Mouse (Mus musculus): ENCODE data around the gene Cobl. TPM values are rescaled to one million over a fixed set of nuclear protein-coding genes. Genes with fewer than 3 reads are reported as not detected.

Gene Cobl
- total RNA-seq, 1 experiment: 36.5 TPM

DNA sequence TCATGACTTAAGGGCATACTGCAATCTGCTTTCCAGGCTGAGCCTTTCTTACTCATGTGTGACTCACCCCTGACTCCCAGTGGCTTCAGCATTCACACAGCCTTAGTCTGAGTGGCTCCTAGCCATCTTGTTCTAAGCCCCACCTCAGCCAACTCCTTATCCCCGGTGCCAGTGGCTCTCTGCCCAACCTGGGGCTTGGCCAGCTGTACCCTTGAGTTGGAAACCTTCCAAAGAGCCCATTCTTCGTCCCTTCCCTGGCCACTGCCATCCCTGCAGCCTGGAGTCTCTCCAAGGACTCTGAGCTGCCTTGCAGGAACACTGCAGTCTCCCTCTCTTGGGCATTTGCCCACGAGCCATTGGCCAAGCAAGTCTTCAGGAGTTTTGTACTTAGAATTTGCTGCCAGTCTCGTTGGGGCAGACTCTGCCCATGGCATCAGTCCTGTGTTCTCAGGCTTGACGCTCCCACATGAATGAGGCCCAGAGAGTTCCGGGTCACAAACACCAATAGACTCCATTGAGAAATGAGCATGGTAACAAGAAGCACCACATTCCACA, 233.2 kb downstream of the Cobl start:
- in situ Hi-C loops (cut with MboI; ENCODE audit: low sequenced_read_pairs in 2 of 2, unreplicated experiment in 2 of 2): no loop called here
- H3K9ac ChIP-seq (ENCODE audit: insufficient read depth, low read depth, low read length, poor library complexity, severe bottlenecking): no peak overlapping the region
- H3K27ac ChIP-seq (ENCODE audit: insufficient read depth, low read depth, low read length, poor library complexity, severe bottlenecking): no peak overlapping the region
- no peaks in the 10 kb centered on the region for H3K9me3 ChIP-seq (ENCODE audit: control insufficient read depth, insufficient read depth, low read depth, low read length)
- no peak for TF ChIP-seq ZC3H11A (IDR thresholded peaks at IDR 0.05; ENCODE audit: borderline replicate concordance, low read depth, low read length)
- no peak for TF ChIP-seq ZNF384 (IDR thresholded peaks at IDR 0.05; ENCODE audit: low read depth, low read length)
- TF ChIP-seq MAFK (IDR thresholded peaks at IDR 0.05; ENCODE audit: insufficient read depth, low read depth, low read length): no peak
- no peak for TF ChIP-seq HCFC1 (IDR thresholded peaks at IDR 0.05; ENCODE audit: borderline replicate concordance, insufficient read depth, low read length)
- H3K4me3 ChIP-seq (ENCODE audit: insufficient read depth in 1 of 2, low read depth in 1 of 2, low read length in 2 of 2, poor library complexity in 1 of 2, severe bottlenecking in 1 of 2): no peak overlapping the region
- no peaks in the 10 kb centered on the region for H3K36me3 ChIP-seq (ENCODE audit: control insufficient read depth, insufficient read depth, low read length, poor library complexity, severe bottlenecking)
- no peak for DNase-seq (ENCODE audit: low read depth, low spot score)
- no peaks in the 10 kb centered on the region for H3K4me1 ChIP-seq (ENCODE audit: control insufficient read depth in 2 of 2, insufficient read depth in 2 of 2, low read length in 2 of 2, poor library complexity in 1 of 2)

DNA sequence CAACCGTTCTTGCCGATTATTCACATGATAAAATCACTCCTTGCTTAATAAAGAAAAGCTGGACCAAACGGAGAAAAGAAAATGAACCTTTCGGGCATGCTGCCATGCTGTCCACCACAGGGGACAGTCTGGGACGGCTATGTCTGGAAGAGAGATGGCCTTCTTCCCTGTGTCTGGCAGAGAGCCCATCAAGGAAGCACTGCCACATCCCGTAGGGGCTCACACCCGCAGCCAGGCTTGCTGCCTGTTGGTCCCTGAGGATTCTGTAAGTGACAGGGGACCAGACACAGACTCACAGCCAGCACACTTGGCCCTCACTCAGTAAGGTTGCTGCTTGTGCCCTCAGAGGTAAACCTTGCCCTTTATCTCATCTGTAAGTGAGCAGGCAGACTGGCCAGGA, 235.3 kb downstream of the Cobl start:
- TF ChIP-seq HCFC1 (IDR thresholded peaks at IDR 0.05; ENCODE audit: borderline replicate concordance, insufficient read depth, low read length): no peak
- no peak for TF ChIP-seq MAFK (IDR thresholded peaks at IDR 0.05; ENCODE audit: insufficient read depth, low read depth, low read length)
- no peak for TF ChIP-seq CHD2 (IDR thresholded peaks at IDR 0.05; ENCODE audit: low read depth, low read length)
- no peak for TF ChIP-seq ZNF384 (IDR thresholded peaks at IDR 0.05; ENCODE audit: low read depth, low read length)
- no peak for TF ChIP-seq ZC3H11A (IDR thresholded peaks at IDR 0.05; ENCODE audit: borderline replicate concordance, low read depth, low read length)
- Histone ChIP-seq H3K27ac (ENCODE audit: insufficient read depth, low read depth, low read length, poor library complexity, severe bottlenecking) (no peak overlapping the region), H3K9me3 (ENCODE audit: control insufficient read depth, insufficient read depth, low read depth, low read length) (no peaks in the 10 kb centered on the region), H3K36me3 (ENCODE audit: control insufficient read depth, insufficient read depth, low read length, poor library complexity, severe bottlenecking) (no peaks in the 10 kb centered on the region), H3K4me3 (ENCODE audit: insufficient read depth in 1 of 2, low read depth in 1 of 2, low read length in 2 of 2, poor library complexity in 1 of 2, severe bottlenecking in 1 of 2) (no peak overlapping the region), H3K9ac (ENCODE audit: insufficient read depth, low read depth, low read length, poor library complexity, severe bottlenecking) (no peak overlapping the region), H3K4me1 (ENCODE audit: control insufficient read depth in 2 of 2, insufficient read depth in 2 of 2, low read length in 2 of 2, poor library complexity in 1 of 2) (no peaks in the 10 kb centered on the region)
- in situ Hi-C loops (cut with MboI; ENCODE audit: low sequenced_read_pairs in 2 of 2, unreplicated experiment in 2 of 2): no loop called here
- DNase-seq (ENCODE audit: low read depth, low spot score): no peak

DNA sequence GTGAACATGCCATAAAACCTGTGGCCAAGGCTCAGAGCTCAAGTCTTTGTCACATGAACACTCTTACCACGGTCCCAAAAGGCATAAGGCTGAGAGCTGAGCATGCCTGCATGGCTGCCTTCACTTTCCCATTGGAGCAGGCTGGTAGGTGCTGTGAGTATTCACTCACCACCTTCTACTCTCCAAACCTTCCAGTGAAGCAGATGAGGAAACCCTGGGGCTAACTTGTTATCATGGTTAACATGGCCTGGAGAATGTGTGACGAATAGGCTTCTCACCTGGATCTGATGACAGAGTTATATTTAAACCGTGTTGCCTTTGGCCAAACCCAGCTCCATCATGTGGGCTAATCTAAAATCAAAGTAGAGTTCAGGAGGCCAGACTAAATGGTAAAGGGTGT, 237.4 kb downstream of the Cobl start:
- H3K27ac ChIP-seq (ENCODE audit: insufficient read depth, low read depth, low read length, poor library complexity, severe bottlenecking): no peak overlapping the region
- H3K36me3 ChIP-seq (ENCODE audit: control insufficient read depth, insufficient read depth, low read length, poor library complexity, severe bottlenecking): no peaks in the 10 kb centered on the region
- H3K4me1 ChIP-seq (ENCODE audit: control insufficient read depth in 2 of 2, insufficient read depth in 2 of 2, low read length in 2 of 2, poor library complexity in 1 of 2): no peaks in the 10 kb centered on the region
- TF ChIP-seq MAFK (IDR thresholded peaks at IDR 0.05; ENCODE audit: insufficient read depth, low read depth, low read length): no peak
- no peak for TF ChIP-seq ZC3H11A (IDR thresholded peaks at IDR 0.05; ENCODE audit: borderline replicate concordance, low read depth, low read length)
- in situ Hi-C loops (cut with MboI; ENCODE audit: low sequenced_read_pairs in 2 of 2, unreplicated experiment in 2 of 2): no loop called here
- H3K9ac ChIP-seq (ENCODE audit: insufficient read depth, low read depth, low read length, poor library complexity, severe bottlenecking): no peak overlapping the region
- no peak overlapping the region for H3K4me3 ChIP-seq (ENCODE audit: insufficient read depth in 1 of 2, low read depth in 1 of 2, low read length in 2 of 2, poor library complexity in 1 of 2, severe bottlenecking in 1 of 2)
- no peaks in the 10 kb centered on the region for H3K9me3 ChIP-seq (ENCODE audit: control insufficient read depth, insufficient read depth, low read depth, low read length)
- DNase-seq (ENCODE audit: low read depth, low spot score): no peak

DNA sequence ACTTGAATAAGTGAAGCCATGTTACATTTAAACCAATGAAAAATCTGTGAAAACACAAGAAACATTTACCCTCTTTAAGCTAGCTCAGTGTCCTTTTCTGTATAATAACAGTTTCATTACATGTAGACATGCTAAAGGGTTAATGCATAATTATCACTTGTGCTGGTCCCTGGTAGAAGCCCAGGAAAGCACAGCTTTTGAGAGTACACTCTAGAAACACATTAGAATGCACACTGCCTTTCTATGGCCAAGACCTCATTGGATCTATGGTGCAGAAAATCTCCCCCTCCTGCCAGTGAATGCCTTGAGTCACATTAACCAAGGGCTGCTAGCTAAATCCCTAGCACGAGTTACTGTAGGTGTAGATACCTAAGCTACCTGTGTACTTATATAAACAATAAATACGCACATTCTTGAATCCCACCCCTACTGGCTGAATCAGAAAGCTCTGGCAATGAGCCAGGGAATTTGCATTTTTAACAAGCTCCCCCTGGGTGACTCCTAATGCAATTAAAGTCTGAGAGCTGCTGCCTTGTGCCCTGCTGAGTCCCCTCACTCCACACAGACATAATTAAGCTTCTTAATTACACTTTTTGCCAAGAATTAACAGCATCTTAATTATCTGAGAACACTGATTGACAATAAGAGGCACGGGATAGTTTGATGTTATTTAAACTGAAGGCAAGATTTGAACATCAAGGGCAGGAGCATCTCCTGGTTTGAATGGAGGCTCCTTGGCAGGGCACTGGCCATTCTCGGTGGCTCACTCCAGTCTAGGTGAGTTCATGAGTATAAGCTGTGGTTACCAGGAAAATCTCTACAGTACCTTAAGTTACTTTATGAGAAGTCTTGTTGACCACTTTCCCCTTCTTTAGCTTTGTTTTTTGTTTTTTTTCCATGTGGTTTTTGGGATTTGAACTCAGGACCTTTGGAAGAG, 244.9 kb downstream of the Cobl start:
- H3K27ac ChIP-seq (ENCODE audit: insufficient read depth, low read depth, low read length, poor library complexity, severe bottlenecking): no peak overlapping the region
- no peak for DNase-seq (ENCODE audit: low read depth, low spot score)
- H3K36me3 ChIP-seq (ENCODE audit: control insufficient read depth, insufficient read depth, low read length, poor library complexity, severe bottlenecking): no peaks in the 10 kb centered on the region
- no peaks in the 10 kb centered on the region for H3K9me3 ChIP-seq (ENCODE audit: control insufficient read depth, insufficient read depth, low read depth, low read length)
- H3K4me3 ChIP-seq (ENCODE audit: insufficient read depth in 1 of 2, low read depth in 1 of 2, low read length in 2 of 2, poor library complexity in 1 of 2, severe bottlenecking in 1 of 2): no peak overlapping the region
- no peak for TF ChIP-seq ZC3H11A (IDR thresholded peaks at IDR 0.05; ENCODE audit: borderline replicate concordance, low read depth, low read length)
- no peak for TF ChIP-seq ZNF384 (IDR thresholded peaks at IDR 0.05; ENCODE audit: low read depth, low read length)
- TF ChIP-seq MAFK (IDR thresholded peaks at IDR 0.05; ENCODE audit: insufficient read depth, low read depth, low read length): no peak
- no peak for TF ChIP-seq CHD2 (IDR thresholded peaks at IDR 0.05; ENCODE audit: low read depth, low read length)
- H3K4me1 ChIP-seq (ENCODE audit: control insufficient read depth in 2 of 2, insufficient read depth in 2 of 2, low read length in 2 of 2, poor library complexity in 1 of 2): no peaks in the 10 kb centered on the region
- H3K9ac ChIP-seq (ENCODE audit: insufficient read depth, low read depth, low read length, poor library complexity, severe bottlenecking): no peak overlapping the region
- in situ Hi-C loops (cut with MboI; ENCODE audit: low sequenced_read_pairs in 2 of 2, unreplicated experiment in 2 of 2): no loop called here
